Mouse (Mus musculus): ENCODE data around the gene Fnip2. TPM values are rescaled to one million over a fixed set of nuclear protein-coding genes. Genes with fewer than 3 reads are reported as not detected.

Gene Fnip2
- total and polyA plus RNA-seq, 2 experiments from 2014 or later: 2.1 to 18.3 TPM

GRCm38 (mm10) chr3:79495151-79495550, 72.4 kb downstream of the Fnip2 start:
- TF ChIP-seq EP300 (IDR thresholded peaks at IDR 0.05; ENCODE audit: low read depth): no peak
- peak; percentile 52 for TF ChIP-seq CTCF (IDR thresholded peaks at IDR 0.05; ENCODE audit: low read depth)
- ATAC-seq (ENCODE audit: insufficient read depth, low read depth) (no peak), DNase-seq (ENCODE audit: low spot score) (no peak)

DNA sequence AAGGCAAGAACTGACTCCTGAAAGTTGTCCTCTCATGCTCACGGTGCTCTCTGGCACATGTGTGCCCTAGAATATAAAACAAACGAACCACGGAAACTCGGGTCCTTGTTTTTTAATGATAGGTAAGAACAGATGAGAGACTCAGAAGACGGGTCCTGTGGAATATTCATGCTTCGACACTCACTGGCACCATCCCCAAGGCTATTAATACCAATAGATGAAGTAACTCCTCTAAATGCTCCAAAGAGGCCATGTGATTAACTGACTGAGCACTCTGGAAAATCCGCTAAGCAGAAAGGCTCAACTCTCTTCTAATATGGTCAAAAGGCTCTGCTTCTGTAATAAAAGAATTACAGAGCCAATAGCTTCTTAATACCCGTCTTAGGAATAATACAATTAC, 73.6 kb downstream of the Fnip2 start:
- ATAC-seq (ENCODE audit: insufficient read depth, low read depth) (no peak), DNase-seq (ENCODE audit: low spot score) (no peak)
- H3K4me3 ChIP-seq (ENCODE audit: low read depth, low read length): no peak overlapping the region
- no peaks in the 10 kb centered on the region for H3K27me3 ChIP-seq (ENCODE audit: control insufficient read depth, insufficient read depth, low read length)
- peaks cover 27% of the 10 kb centered on the region for H3K36me3 ChIP-seq (replicated peaks; ENCODE audit: control insufficient read depth, insufficient read depth, low read length)
- no peaks in the 10 kb centered on the region for H3K4me1 ChIP-seq (ENCODE audit: control insufficient read depth, insufficient read depth)
- H3K9ac ChIP-seq (replicated peaks; ENCODE audit: low read depth, low read length): no peak overlapping the region
- no peaks in the 10 kb centered on the region for H3K9me3 ChIP-seq (replicated peaks; ENCODE audit: control insufficient read depth, low read length)
- TF ChIP-seq EP300 (IDR thresholded peaks at IDR 0.05; ENCODE audit: low read depth): no peak
- no peak for TF ChIP-seq CTCF (IDR thresholded peaks at IDR 0.05; ENCODE audit: low read depth)
- WGBS: 70% methylated on average over 8 of the region's 8 CpGs
- no peak overlapping the region for H3K4me2 ChIP-seq (ENCODE audit: low read depth, low read length)
- no peak overlapping the region for H3K27ac ChIP-seq (ENCODE audit: low read depth)

More at GRCm38 (mm10) chr3:79495151-79495550, 72.4 kb downstream of the Fnip2 start:
- Histone ChIP-seq H3K27me3 (ENCODE audit: control insufficient read depth, insufficient read depth, low read length) (no peaks in the 10 kb centered on the region), H3K4me1 (ENCODE audit: control insufficient read depth, insufficient read depth) (no peaks in the 10 kb centered on the region), H3K9ac (replicated peaks; ENCODE audit: low read depth, low read length) (no peak overlapping the region), H3K27ac (ENCODE audit: low read depth) (no peak overlapping the region), H3K4me3 (ENCODE audit: low read depth, low read length) (no peak overlapping the region), H3K9me3 (replicated peaks; ENCODE audit: control insufficient read depth, low read length) (no peaks in the 10 kb centered on the region), H3K4me2 (ENCODE audit: low read depth, low read length) (no peak overlapping the region), H3K36me3 (replicated peaks; ENCODE audit: control insufficient read depth, insufficient read depth, low read length) (peaks cover 32% of the 10 kb centered on the region)
- 68% methylated on average over 7 of the region's 7 CpGs for WGBS

GRCm38 (mm10) chr3:79493064-79493463, 74.5 kb downstream of the Fnip2 start:
- Histone ChIP-seq H3K9ac (replicated peaks; ENCODE audit: low read depth, low read length) (no peak overlapping the region), H3K36me3 (replicated peaks; ENCODE audit: control insufficient read depth, insufficient read depth, low read length) (peaks cover 36% of the 10 kb centered on the region), H3K4me3 (ENCODE audit: low read depth, low read length) (no peak overlapping the region), H3K4me2 (ENCODE audit: low read depth, low read length) (no peak overlapping the region), H3K9me3 (replicated peaks; ENCODE audit: control insufficient read depth, low read length) (no peaks in the 10 kb centered on the region), H3K4me1 (ENCODE audit: control insufficient read depth, insufficient read depth) (no peaks in the 10 kb centered on the region), H3K27ac (ENCODE audit: low read depth) (no peak overlapping the region), H3K27me3 (ENCODE audit: control insufficient read depth, insufficient read depth, low read length) (no peaks in the 10 kb centered on the region)
- no peak for DNase-seq (ENCODE audit: low spot score)
- ATAC-seq (ENCODE audit: insufficient read depth, low read depth): no peak
- 88% methylated on average over 10 of the region's 10 CpGs for WGBS
- TF ChIP-seq EP300 (IDR thresholded peaks at IDR 0.05; ENCODE audit: low read depth): no peak
- no peak for TF ChIP-seq CTCF (IDR thresholded peaks at IDR 0.05; ENCODE audit: low read depth)

- H3K27ac ChIP-seq (ENCODE audit: low read depth): no peak overlapping the region
- no peak overlapping the region for H3K4me2 ChIP-seq (ENCODE audit: low read depth, low read length)
- H3K36me3 ChIP-seq (replicated peaks; ENCODE audit: control insufficient read depth, insufficient read depth, low read length): peaks cover 43% of the 10 kb centered on the region
- TF ChIP-seq CTCF (IDR thresholded peaks at IDR 0.05; ENCODE audit: low read depth): no peak
- no peak for TF ChIP-seq EP300 (IDR thresholded peaks at IDR 0.05; ENCODE audit: low read depth)
- no peaks in the 10 kb centered on the region for H3K4me1 ChIP-seq (ENCODE audit: control insufficient read depth, insufficient read depth)
- no peak overlapping the region for H3K9ac ChIP-seq (replicated peaks; ENCODE audit: low read depth, low read length)
- H3K27me3 ChIP-seq (ENCODE audit: control insufficient read depth, insufficient read depth, low read length): no peaks in the 10 kb centered on the region
- no peak overlapping the region for H3K4me3 ChIP-seq (ENCODE audit: low read depth, low read length)
- no peak for DNase-seq (ENCODE audit: low spot score)
- H3K9me3 ChIP-seq (replicated peaks; ENCODE audit: control insufficient read depth, low read length): no peaks in the 10 kb centered on the region
- no peak for ATAC-seq (ENCODE audit: insufficient read depth, low read depth)
- WGBS: 42% methylated on average over 3 of the region's 3 CpGs
Observed at GRCm38 (mm10) chr3:79491614-79492013, 76.0 kb downstream of the Fnip2 start.

DNA sequence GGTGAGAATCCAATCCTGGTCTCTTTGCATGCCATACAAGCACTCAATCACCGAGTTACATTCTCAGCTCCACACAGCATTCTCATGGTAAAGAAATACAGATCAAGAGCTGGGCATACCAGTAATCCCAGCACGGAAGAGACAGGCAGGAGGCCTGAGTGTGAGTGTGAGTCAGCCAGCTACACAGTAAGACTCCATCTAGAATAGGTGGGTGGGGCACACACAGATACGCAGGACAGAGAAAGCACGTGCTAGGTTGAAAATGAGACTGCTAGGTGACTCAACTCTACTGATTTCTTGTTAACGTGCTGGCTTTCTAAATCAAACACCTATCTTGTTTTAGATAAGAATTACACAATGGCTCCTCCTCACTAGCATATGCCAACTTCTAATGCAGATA, 77.5 kb downstream of the Fnip2 start:
- no peak for DNase-seq (ENCODE audit: low spot score)
- Histone ChIP-seq H3K27me3 (ENCODE audit: control insufficient read depth, insufficient read depth, low read length) (no peaks in the 10 kb centered on the region), H3K9me3 (replicated peaks; ENCODE audit: control insufficient read depth, low read length) (no peaks in the 10 kb centered on the region), H3K4me3 (ENCODE audit: low read depth, low read length) (no peak overlapping the region), H3K4me2 (ENCODE audit: low read depth, low read length) (no peak overlapping the region), H3K27ac (ENCODE audit: low read depth) (no peak overlapping the region), H3K4me1 (ENCODE audit: control insufficient read depth, insufficient read depth) (no peaks in the 10 kb centered on the region), H3K36me3 (replicated peaks; ENCODE audit: control insufficient read depth, insufficient read depth, low read length) (peaks cover 52% of the 10 kb centered on the region), H3K9ac (replicated peaks; ENCODE audit: low read depth, low read length) (no peak overlapping the region)
- WGBS: 84% methylated on average over 5 of the region's 5 CpGs
- TF ChIP-seq EP300 (IDR thresholded peaks at IDR 0.05; ENCODE audit: low read depth): no peak
- no peak for TF ChIP-seq CTCF (IDR thresholded peaks at IDR 0.05; ENCODE audit: low read depth)
- no peak for ATAC-seq (ENCODE audit: insufficient read depth, low read depth)

DNA sequence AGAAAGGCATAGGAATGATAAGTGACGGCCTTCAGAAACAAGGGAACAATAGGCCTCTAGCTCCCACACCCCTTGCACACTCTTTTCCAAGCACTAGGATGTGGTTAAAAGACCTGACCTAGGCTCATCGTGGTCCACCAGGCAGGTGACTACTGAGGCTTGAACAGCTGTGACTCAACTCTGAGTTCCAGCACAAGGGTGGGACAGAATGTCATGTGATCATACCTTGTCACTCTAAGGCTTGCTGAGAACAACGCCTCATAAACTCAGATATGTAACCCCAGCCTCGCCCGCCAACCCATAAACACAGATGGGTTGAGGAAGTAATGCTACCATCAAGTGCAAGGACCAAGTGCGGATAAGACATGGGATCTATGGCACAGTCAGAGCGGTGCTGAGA, 79.6 kb downstream of the Fnip2 start:
- Histone ChIP-seq H3K27me3 (ENCODE audit: control insufficient read depth, insufficient read depth, low read length) (no peaks in the 10 kb centered on the region), H3K9ac (replicated peaks; ENCODE audit: low read depth, low read length) (no peak overlapping the region), H3K4me2 (ENCODE audit: low read depth, low read length) (no peak overlapping the region), H3K4me1 (ENCODE audit: control insufficient read depth, insufficient read depth) (no peaks in the 10 kb centered on the region), H3K27ac (ENCODE audit: low read depth) (no peak overlapping the region), H3K36me3 (replicated peaks; ENCODE audit: control insufficient read depth, insufficient read depth, low read length) (peaks cover 50% of the 10 kb centered on the region), H3K9me3 (replicated peaks; ENCODE audit: control insufficient read depth, low read length) (no peaks in the 10 kb centered on the region), H3K4me3 (ENCODE audit: low read depth, low read length) (no peak overlapping the region)
- WGBS: 94% methylated on average over 7 of the region's 7 CpGs
- no peak for DNase-seq (ENCODE audit: low spot score)
- ATAC-seq (ENCODE audit: insufficient read depth, low read depth): no peak
- TF ChIP-seq EP300 (IDR thresholded peaks at IDR 0.05; ENCODE audit: low read depth) (no peak), CTCF (IDR thresholded peaks at IDR 0.05; ENCODE audit: low read depth) (no peak)
